Mouse (Mus musculus) testis, adult 2 months (tissue): ENCODE results near the gene Olfr1255.

Experiments used
- CTCF ChIP-seq: fragments of 200-500 bp; IDR thresholded peaks from 2 replicates; pipeline ENCODE4 v1.5.1; 2012; ENCODE audit warnings: low read depth, mild to moderate bottlenecking, inconsistent platforms, low read length, moderate library complexity; ENCODE audit not compliant: control insufficient read depth, insufficient read depth, insufficient replicate concordance
- POLR2A ChIP-seq: fragments of 200-500 bp; IDR thresholded peaks from 2 replicates; pipeline ENCODE4 v1.6.1; 2012; ENCODE audit warnings: low read depth, mild to moderate bottlenecking, inconsistent platforms, low read length, moderate library complexity; ENCODE audit not compliant: control insufficient read depth

DNA sequence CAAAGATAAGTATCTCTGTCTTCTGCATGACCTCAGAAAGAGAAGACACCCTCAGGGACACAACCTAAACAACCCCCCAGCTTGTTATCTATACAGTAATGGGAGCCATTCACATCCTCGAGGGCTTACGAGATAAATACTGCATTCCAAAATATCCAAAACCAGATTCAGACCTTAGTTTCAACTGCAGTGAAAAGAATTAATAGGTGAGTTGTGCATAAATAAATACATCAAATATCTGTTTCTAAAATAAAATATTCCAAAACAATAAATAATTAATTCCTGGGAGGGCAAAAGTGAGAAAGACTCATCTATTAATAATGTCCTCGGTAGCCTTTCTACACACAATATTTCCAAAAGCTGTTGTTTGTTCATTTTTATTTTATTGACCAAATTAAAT is at the start of gene Olfr1255:
- TF ChIP-seq POLR2A: no peak
- no peak for TF ChIP-seq CTCF
